Mouse (Mus musculus): Measurements from ENCODE around the gene Upk2. TPM values are rescaled to one million over a fixed set of nuclear protein-coding genes. Genes with fewer than 3 reads are reported as not detected.
A peak's percentile ranks its signal among the peaks of the same experiment; 100 is the strongest.

The Upk2 gene
- polyA plus RNA-seq (2015; fragmentation: Nextera tagmentation; extraction: Ambion mirVana) = 0.61 and 0.80 TPM in 2 replicates

GRCm38 (mm10) chr9:44454891-44455220 is at the start of gene Upk2:
Gene Upk2, minus strand, starts transcription at chr9:44454976.
- Histone ChIP-seq H3K9me3 (ENCODE audit: control insufficient read depth, low read length) (no peaks in the 10 kb centered on the region), H3K4me1 (ENCODE audit: control insufficient read depth, insufficient read depth, low read length) (peaks cover 8% of the 10 kb centered on the region; the same call in 1 of the 2 replicates), H3K36me3 (ENCODE audit: control insufficient read depth, insufficient read depth, low read length) (no peaks in the 10 kb centered on the region), H3K9ac (ENCODE audit: low read depth, low read length) (no peak within 1 kb of the TSS), H3K4me2 (ENCODE audit: low read depth, low read length) (no peak within 1 kb of the TSS), H3K27me3 (replicated peaks; ENCODE audit: control insufficient read depth, insufficient read depth, low read length) (peaks cover 8% of the 10 kb centered on the region; the same call in 1 of the 2 replicates), H3K4me3 (ENCODE audit: low read length) (no peak within 1 kb of the TSS), H3K27ac (ENCODE audit: low read length) (no peak within 1 kb of the TSS)
- WGBS = 25% methylated on average over 4 of the region's 4 CpGs
- peak; percentile 24; the same call in 1 of the 2 replicates for ATAC-seq

- H3K27ac ChIP-seq (ENCODE audit: low read length) = no peak overlapping the region; the same call in 1 of the 2 replicates
- peaks cover 52% of the 10 kb centered on the region for H3K4me1 ChIP-seq (ENCODE audit: control insufficient read depth, insufficient read depth, low read length)
- H3K9me3 ChIP-seq (ENCODE audit: control insufficient read depth, low read length) = no peaks in the 10 kb centered on the region
- H3K9ac ChIP-seq (ENCODE audit: low read depth, low read length) = peak overlapping the region; percentile 33; the same call in 1 of the 2 replicates
- H3K4me3 ChIP-seq (ENCODE audit: low read length) = no peak overlapping the region
- no peaks in the 10 kb centered on the region for H3K27me3 ChIP-seq (replicated peaks; ENCODE audit: control insufficient read depth, insufficient read depth, low read length)
- no peak overlapping the region for H3K4me2 ChIP-seq (ENCODE audit: low read depth, low read length)
- 1% methylated on average over 4 of the region's 4 CpGs for WGBS
- ATAC-seq = no peak
- peaks cover 8% of the 10 kb centered on the region; the same call in 1 of the 2 replicates for H3K36me3 ChIP-seq (ENCODE audit: control insufficient read depth, insufficient read depth, low read length)
Observed at GRCm38 (mm10) chr9:44502006-44502405, 47.2 kb upstream of the Upk2 start.

GRCm38 (mm10) chr9:44501206-44501879 is 46.6 kb upstream of the Upk2 start:
- WGBS = 55% methylated on average over 10 of the region's 10 CpGs

GRCm38 (mm10) chr9:44500638-44501175 is 45.9 kb upstream of the Upk2 start:
- H3K9me3 ChIP-seq (ENCODE audit: control insufficient read depth, low read length) = no peaks in the 10 kb centered on the region
- peaks cover 60% of the 10 kb centered on the region for H3K4me1 ChIP-seq (ENCODE audit: control insufficient read depth, insufficient read depth, low read length)
- WGBS = 50% methylated on average over 8 of the region's 8 CpGs
- H3K4me2 ChIP-seq (ENCODE audit: low read depth, low read length) = no peak overlapping the region; the same call in 1 of the 2 replicates
- no peaks in the 10 kb centered on the region for H3K36me3 ChIP-seq (ENCODE audit: control insufficient read depth, insufficient read depth, low read length)
- 0 out of 2 replicates have a peak overlapping the region, but pooled peaks have one; percentile 44 for H3K4me3 ChIP-seq (ENCODE audit: low read length)
- peak overlapping the region; percentile 59; the same call in 1 of the 2 replicates for H3K9ac ChIP-seq (ENCODE audit: low read depth, low read length)
- H3K27me3 ChIP-seq (replicated peaks; ENCODE audit: control insufficient read depth, insufficient read depth, low read length) = no peaks in the 10 kb centered on the region
- no peak for ATAC-seq
- H3K27ac ChIP-seq (ENCODE audit: low read length) = peak overlapping the region; percentile 78

More at GRCm38 (mm10) chr9:44501206-44501879, 46.6 kb upstream of the Upk2 start:
- Histone ChIP-seq H3K36me3 (ENCODE audit: control insufficient read depth, insufficient read depth, low read length) (0 out of 2 replicates have a peak, but pooled peaks cover 1% of the 10 kb centered on the region), H3K27ac (ENCODE audit: low read length) (no peak overlapping the region; the same call in 1 of the 2 replicates), H3K4me1 (ENCODE audit: control insufficient read depth, insufficient read depth, low read length) (peaks cover 59% of the 10 kb centered on the region), H3K4me2 (ENCODE audit: low read depth, low read length) (no peak overlapping the region), H3K27me3 (replicated peaks; ENCODE audit: control insufficient read depth, insufficient read depth, low read length) (no peaks in the 10 kb centered on the region), H3K4me3 (ENCODE audit: low read length) (no peak overlapping the region), H3K9me3 (ENCODE audit: control insufficient read depth, low read length) (no peaks in the 10 kb centered on the region), H3K9ac (ENCODE audit: low read depth, low read length) (peak overlapping the region; percentile 33; the same call in 1 of the 2 replicates)
- ATAC-seq = no peak

GRCm38 (mm10) chr9:44500163-44500533 is 45.4 kb upstream of the Upk2 start:
- Histone ChIP-seq H3K9ac (ENCODE audit: low read depth, low read length) (peak overlapping the region; percentile 59), H3K4me1 (ENCODE audit: control insufficient read depth, insufficient read depth, low read length) (peaks cover 62% of the 10 kb centered on the region), H3K4me2 (ENCODE audit: low read depth, low read length) (peak overlapping the region; percentile 65), H3K27me3 (replicated peaks; ENCODE audit: control insufficient read depth, insufficient read depth, low read length) (no peaks in the 10 kb centered on the region), H3K4me3 (ENCODE audit: low read length) (peak overlapping the region; percentile 44), H3K36me3 (ENCODE audit: control insufficient read depth, insufficient read depth, low read length) (no peaks in the 10 kb centered on the region), H3K27ac (ENCODE audit: low read length) (peak overlapping the region; percentile 78), H3K9me3 (ENCODE audit: control insufficient read depth, low read length) (no peaks in the 10 kb centered on the region)
- 36% methylated on average over 5 of the region's 5 CpGs for WGBS
- 0 out of 2 replicates have a peak, but pooled peaks have one; percentile 2 for ATAC-seq

GRCm38 (mm10) chr9:44499356-44500162 is 44.8 kb upstream of the Upk2 start:
- Histone ChIP-seq H3K4me2 (ENCODE audit: low read depth, low read length) (peak overlapping the region; percentile 65), H3K9me3 (ENCODE audit: control insufficient read depth, low read length) (no peaks in the 10 kb centered on the region), H3K9ac (ENCODE audit: low read depth, low read length) (peak overlapping the region; percentile 59), H3K27ac (ENCODE audit: low read length) (peak overlapping the region; percentile 78), H3K4me1 (ENCODE audit: control insufficient read depth, insufficient read depth, low read length) (peaks cover 68% of the 10 kb centered on the region), H3K27me3 (replicated peaks; ENCODE audit: control insufficient read depth, insufficient read depth, low read length) (no peaks in the 10 kb centered on the region), H3K4me3 (ENCODE audit: low read length) (peak overlapping the region; percentile 44), H3K36me3 (ENCODE audit: control insufficient read depth, insufficient read depth, low read length) (no peaks in the 10 kb centered on the region)
- 24% methylated on average over 20 of the region's 20 CpGs for WGBS
- ATAC-seq = peak; percentile 21

GRCm38 (mm10) chr9:44498421-44499355 is 43.9 kb upstream of the Upk2 start:
- ATAC-seq = peak; percentile 68
- Histone ChIP-seq H3K4me3 (ENCODE audit: low read length) (peak overlapping the region; percentile 44), H3K27ac (ENCODE audit: low read length) (peak overlapping the region; percentile 78), H3K27me3 (replicated peaks; ENCODE audit: control insufficient read depth, insufficient read depth, low read length) (no peaks in the 10 kb centered on the region), H3K9ac (ENCODE audit: low read depth, low read length) (peak overlapping the region; percentile 59), H3K9me3 (ENCODE audit: control insufficient read depth, low read length) (no peaks in the 10 kb centered on the region), H3K4me1 (ENCODE audit: control insufficient read depth, insufficient read depth, low read length) (peaks cover 77% of the 10 kb centered on the region), H3K36me3 (ENCODE audit: control insufficient read depth, insufficient read depth, low read length) (no peaks in the 10 kb centered on the region), H3K4me2 (ENCODE audit: low read depth, low read length) (peak overlapping the region; percentile 65)
- 1% methylated on average over 59 of the region's 59 CpGs for WGBS

GRCm38 (mm10) chr9:44497624-44498377 is 43.0 kb upstream of the Upk2 start:
- H3K9me3 ChIP-seq (ENCODE audit: control insufficient read depth, low read length) = no peaks in the 10 kb centered on the region
- H3K4me2 ChIP-seq (ENCODE audit: low read depth, low read length) = peak overlapping the region; percentile 65
- H3K27ac ChIP-seq (ENCODE audit: low read length) = peak overlapping the region; percentile 78
- peak overlapping the region; percentile 59 for H3K9ac ChIP-seq (ENCODE audit: low read depth, low read length)
- no peaks in the 10 kb centered on the region for H3K27me3 ChIP-seq (replicated peaks; ENCODE audit: control insufficient read depth, insufficient read depth, low read length)
- peak overlapping the region; percentile 44 for H3K4me3 ChIP-seq (ENCODE audit: low read length)
- H3K36me3 ChIP-seq (ENCODE audit: control insufficient read depth, insufficient read depth, low read length) = no peaks in the 10 kb centered on the region
- 2% methylated on average over 11 of the region's 11 CpGs for WGBS
- peak; percentile 62 for ATAC-seq
- peaks cover 86% of the 10 kb centered on the region for H3K4me1 ChIP-seq (ENCODE audit: control insufficient read depth, insufficient read depth, low read length)

Measured in intestine, embryonic 16.5 days (tissue).